Mouse (Mus musculus) midbrain, embryonic 10.5 days (tissue): ENCODE data around the gene Pcbp3. TPM values are rescaled to one million over a fixed set of nuclear protein-coding genes. Genes with fewer than 3 reads are reported as not detected.
A peak's percentile ranks its signal among the peaks of the same experiment; 100 is the strongest.
"Not testable (repeated sequence)": the region's sequence is repeated elsewhere in the genome, so short reads cannot be mapped to it uniquely, and the experiment has no call there.

Experiments
- DNase-seq: peaks from one replicate; pipeline ENCODE4 v3.0.0-alpha.2; 2017; ENCODE audit warnings: low spot score
- H3K27ac ChIP-seq: fragments of 300-500 bp; sonication (generic); replicated peaks from 2 replicates; pipeline ENCODE4 v1.5.1; 2016; ENCODE audit warnings: mild to moderate bottlenecking
- H3K27me3 ChIP-seq: fragments of 300-500 bp; sonication (generic); 2 replicates; pipeline ENCODE4 v1.6.1; 2016; ENCODE audit warnings: low read depth, mild to moderate bottlenecking; ENCODE audit not compliant: poor library complexity, severe bottlenecking
- H3K36me3 ChIP-seq: fragments of 300-500 bp; sonication (generic); 2 replicates; pipeline ENCODE4 v1.6.1; 2016; ENCODE audit warnings: mild to moderate bottlenecking, moderate library complexity
- H3K4me1 ChIP-seq: fragments of 300-500 bp; sonication (generic); 2 replicates; pipeline ENCODE4 v1.6.1; 2016
- H3K4me3 ChIP-seq: fragments of 300-500 bp; sonication (generic); 2 replicates; pipeline ENCODE4 v1.5.1; 2016; ENCODE audit warnings: mild to moderate bottlenecking, moderate library complexity
- H3K9me3 ChIP-seq: fragments of 300-500 bp; sonication (generic); replicated peaks from 2 replicates; pipeline ENCODE4 v1.6.1; 2016; ENCODE audit warnings: mild to moderate bottlenecking
- WGBS: fragments of 180-500 bp; shearing (Covaris S2); methylation state at CpG from one replicate; pipeline ENCODE4 v1.1.7; 2016; 5-methylcytosine and 5-hydroxymethylcytosine counted together
- polyA plus RNA-seq: library from polyadenylated mRNA; unstranded; fragments of >200 nt; fragmentation: Nextera tagmentation; extraction: Ambion mirVana; gene quantifications from 2 replicates; pipeline ENCODE4 v1.2.1, GENCODE M21; 2016

Pcbp3 gene
- 83.1 and 85.4 TPM in 2 replicates for polyA plus RNA-seq

- H3K27ac ChIP-seq, result peak within 1 kb of the TSS; percentile 86
- H3K4me1 ChIP-seq, result peaks cover 62% of the 10 kb centered on the region
- 1% methylated on average over 62 of the region's 62 CpGs for WGBS
Measured at GRCm38 (mm10) chr10:76961790-76962489, at the start of gene Pcbp3. Gene Pcbp3, minus strand, starts transcription at chr10:76961887.

DNA sequence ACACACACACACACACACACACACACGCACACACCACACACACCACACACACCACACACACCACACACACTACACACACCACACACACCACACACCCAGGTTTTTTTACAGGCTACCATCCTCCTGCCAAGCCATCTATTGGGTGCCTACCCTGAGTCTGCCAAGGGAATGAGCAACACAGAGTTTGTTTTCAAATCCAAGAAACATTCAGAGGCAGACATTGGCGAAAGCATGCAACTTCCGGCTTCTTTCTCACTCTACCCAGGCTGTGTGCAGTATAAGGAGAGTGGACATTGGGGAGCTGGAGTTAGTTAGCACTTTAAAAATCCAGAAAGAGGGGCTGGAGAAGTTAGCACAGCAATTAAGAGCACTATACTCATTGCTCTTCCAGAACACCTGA is 47.0 kb upstream of the Pcbp3 start:
- H3K27ac ChIP-seq, result peak overlapping the region; percentile 87
- H3K9me3 ChIP-seq, result no peaks in the 10 kb centered on the region
- 76% methylated on average over 3 of the region's 3 CpGs for WGBS
- no peaks in the 10 kb centered on the region for H3K27me3 ChIP-seq
- peaks cover 37% of the 10 kb centered on the region for H3K4me1 ChIP-seq
- no peak overlapping the region for H3K4me3 ChIP-seq
- no peak for DNase-seq
- H3K36me3 ChIP-seq, result no peaks in the 10 kb centered on the region

More at GRCm38 (mm10) chr10:76961790-76962489, at the start of gene Pcbp3:
- Histone ChIP-seq H3K9me3 (no peaks in the 10 kb centered on the region), H3K27me3 (no peaks in the 10 kb centered on the region; the same call in 1 of the 2 replicates), H3K4me3 (peak within 1 kb of the TSS; percentile 74), H3K36me3 (no peaks in the 10 kb centered on the region)
- DNase-seq, result peak; percentile 99

DNA sequence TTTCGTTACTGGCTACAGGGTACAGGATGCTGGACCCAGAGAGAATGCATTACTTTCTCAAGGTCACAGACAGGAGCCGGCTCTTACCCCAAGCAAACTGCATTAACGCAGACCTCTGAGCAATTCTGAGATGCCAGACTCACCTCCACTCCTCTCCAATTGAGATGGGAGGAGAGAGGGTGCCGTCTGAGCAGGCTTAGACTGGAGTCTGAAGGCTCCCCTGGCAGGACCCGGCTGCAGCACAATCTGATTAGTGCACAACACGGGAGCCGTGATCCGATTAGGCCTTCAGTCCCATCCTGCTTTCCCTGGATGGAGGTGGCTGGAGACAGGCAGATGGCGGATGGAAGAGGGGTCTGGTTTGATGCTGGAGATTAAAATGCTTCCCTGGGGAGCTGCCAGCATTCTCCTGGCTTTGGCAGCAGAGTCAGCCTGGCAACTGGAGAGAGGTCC is 46.4 kb upstream of the Pcbp3 start:
- Histone ChIP-seq H3K4me3 (peak overlapping the region; percentile 21; the same call in 1 of the 2 replicates), H3K36me3 (no peaks in the 10 kb centered on the region), H3K27ac (peak overlapping the region; percentile 87), H3K27me3 (no peaks in the 10 kb centered on the region), H3K9me3 (no peaks in the 10 kb centered on the region), H3K4me1 (peaks cover 37% of the 10 kb centered on the region)
- DNase-seq, result peak; percentile 74
- WGBS, result 21% methylated on average over 9 of the region's 9 CpGs

DNA sequence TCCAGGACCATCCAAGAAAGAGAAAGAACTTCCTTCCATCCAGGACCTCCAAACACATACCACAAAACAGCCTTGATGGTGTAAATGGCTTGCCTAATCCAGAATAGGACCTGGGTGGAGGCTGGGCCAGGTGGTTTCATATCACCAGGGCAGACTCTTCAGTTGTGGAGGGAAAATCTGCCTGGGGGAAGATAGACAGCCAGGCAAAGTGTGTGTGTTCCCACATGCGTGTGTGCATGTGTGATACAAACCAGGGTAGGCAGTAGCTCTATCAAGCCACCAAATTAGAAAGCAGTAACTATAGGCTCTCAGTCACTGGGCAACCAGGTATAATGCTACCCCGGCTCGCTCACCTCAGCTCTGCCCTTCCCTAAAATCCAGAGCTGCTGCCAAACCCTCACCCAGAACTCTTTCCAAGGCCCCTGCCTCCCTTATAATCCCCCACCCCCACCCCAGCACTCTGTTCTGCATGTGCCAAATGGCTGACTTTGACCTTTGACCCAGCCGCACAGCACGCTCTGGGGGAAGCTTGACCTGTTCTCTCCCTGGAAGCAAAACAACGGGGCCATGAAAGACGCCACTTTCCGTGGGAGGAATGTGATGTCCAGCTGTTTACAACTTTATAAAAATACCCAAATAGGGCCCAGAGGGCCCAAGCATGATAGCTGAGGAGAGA is 45.9 kb upstream of the Pcbp3 start:
- Histone ChIP-seq H3K4me3 (peak overlapping the region; percentile 21; the same call in 1 of the 2 replicates), H3K9me3 (no peaks in the 10 kb centered on the region), H3K27ac (peak overlapping the region; percentile 87), H3K36me3 (no peaks in the 10 kb centered on the region), H3K27me3 (no peaks in the 10 kb centered on the region), H3K4me1 (peaks cover 37% of the 10 kb centered on the region)
- DNase-seq, result peak; percentile 80
- WGBS, result 25% methylated on average over 8 of the region's 8 CpGs

GRCm38 (mm10) chr10:77004936-77005335 is 43.2 kb upstream of the Pcbp3 start:
- H3K27ac ChIP-seq, result peak overlapping the region; percentile 79
- DNase-seq, result peak; percentile 38
- 25% methylated on average over 7 of the region's 7 CpGs for WGBS

GRCm38 (mm10) chr10:76997759-76998513 is 36.2 kb upstream of the Pcbp3 start:
- no peak overlapping the region for H3K27ac ChIP-seq

More at GRCm38 (mm10) chr10:77004936-77005335, 43.2 kb upstream of the Pcbp3 start:
- H3K36me3 ChIP-seq, result no peaks in the 10 kb centered on the region
- no peaks in the 10 kb centered on the region for H3K9me3 ChIP-seq
- H3K4me1 ChIP-seq, result peaks cover 37% of the 10 kb centered on the region
- H3K4me3 ChIP-seq, result no peak overlapping the region
- no peaks in the 10 kb centered on the region for H3K27me3 ChIP-seq

GRCm38 (mm10) chr10:76992456-76992855 is 30.8 kb upstream of the Pcbp3 start:
- no peak overlapping the region for H3K27ac ChIP-seq
- H3K4me1 ChIP-seq, result 0 out of 2 replicates have a peak, but pooled peaks cover 5% of the 10 kb centered on the region
- no peaks in the 10 kb centered on the region for H3K36me3 ChIP-seq
- 62% methylated on average over 3 of the region's 3 CpGs for WGBS
- H3K27me3 ChIP-seq, result no peaks in the 10 kb centered on the region
- no peaks in the 10 kb centered on the region for H3K9me3 ChIP-seq
- no peak for DNase-seq
- no peak overlapping the region for H3K4me3 ChIP-seq

More at GRCm38 (mm10) chr10:76997759-76998513, 36.2 kb upstream of the Pcbp3 start:
- H3K9me3 ChIP-seq, result no peaks in the 10 kb centered on the region
- 82% methylated on average over 17 of the region's 17 CpGs for WGBS
- H3K4me1 ChIP-seq, result no peaks in the 10 kb centered on the region
- H3K36me3 ChIP-seq, result no peaks in the 10 kb centered on the region
- H3K27me3 ChIP-seq, result no peaks in the 10 kb centered on the region
- DNase-seq, result no peak
- H3K4me3 ChIP-seq, result no peak overlapping the region

- 0 out of 2 replicates have a peak, but pooled peaks cover 5% of the 10 kb centered on the region for H3K4me1 ChIP-seq
- H3K4me3 ChIP-seq, result no peak overlapping the region
- H3K27ac ChIP-seq, result no peak overlapping the region
- no peak for DNase-seq
- H3K9me3 ChIP-seq, result no peaks in the 10 kb centered on the region
- 88% methylated on average over 5 of the region's 5 CpGs for WGBS
- H3K36me3 ChIP-seq, result no peaks in the 10 kb centered on the region
- no peaks in the 10 kb centered on the region for H3K27me3 ChIP-seq
Measured at GRCm38 (mm10) chr10:76988586-76988985, 26.9 kb upstream of the Pcbp3 start.

DNA sequence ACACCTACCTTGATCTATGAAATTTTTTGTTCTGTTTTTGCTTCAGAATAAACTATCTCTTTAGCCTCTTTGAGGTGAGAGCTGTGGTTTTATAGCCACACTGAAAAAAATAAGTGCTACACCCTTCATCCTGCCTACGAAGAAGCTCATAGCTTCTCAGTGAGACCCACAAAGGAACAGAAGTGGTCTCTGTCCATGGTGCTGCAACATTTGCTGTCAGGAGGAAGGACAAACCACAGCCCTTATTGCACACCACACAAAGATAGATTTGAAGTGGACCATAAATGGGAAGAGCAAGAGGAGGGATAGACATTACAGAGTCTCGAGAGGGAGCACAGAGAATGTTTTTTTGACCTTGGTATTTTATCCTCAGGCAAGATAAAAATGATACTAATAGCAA is 16.4 kb upstream of the Pcbp3 start:
- Histone ChIP-seq H3K4me1 (peaks cover 19% of the 10 kb centered on the region), H3K4me3 (no peak overlapping the region), H3K27me3 (no peaks in the 10 kb centered on the region), H3K9me3 (no peaks in the 10 kb centered on the region), H3K36me3 (no peaks in the 10 kb centered on the region), H3K27ac (no peak overlapping the region)
- WGBS, result 58% methylated on average over 2 of the region's 2 CpGs
- DNase-seq, result no peak

DNA sequence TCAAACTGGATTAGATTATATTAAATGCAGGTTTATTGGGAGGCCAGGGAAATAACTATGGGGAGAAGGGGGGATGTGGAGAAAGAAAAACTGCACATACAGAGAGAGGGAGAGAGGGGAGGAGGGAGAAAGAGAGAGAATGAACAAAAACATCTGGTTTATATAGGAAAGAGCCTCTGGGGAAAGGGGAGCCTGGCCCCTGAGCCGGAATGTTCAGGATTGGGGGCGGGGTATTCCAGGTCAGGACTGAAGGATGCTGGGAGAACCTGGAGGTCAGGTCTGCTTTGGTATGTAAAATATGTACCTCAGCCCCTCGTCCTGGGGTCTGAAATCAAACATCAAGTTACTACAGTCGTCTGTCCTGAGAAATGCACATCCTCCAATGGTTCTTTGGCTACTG is 15.0 kb upstream of the Pcbp3 start:
- Histone ChIP-seq H3K36me3 (no peaks in the 10 kb centered on the region), H3K4me3 (no peak overlapping the region), H3K4me1 (peaks cover 21% of the 10 kb centered on the region), H3K27me3 (no peaks in the 10 kb centered on the region), H3K27ac (no peak overlapping the region), H3K9me3 (no peaks in the 10 kb centered on the region)
- no peak for DNase-seq
- WGBS, result 61% methylated on average over 4 of the region's 4 CpGs

GRCm38 (mm10) chr10:76973797-76974436 is 12.2 kb upstream of the Pcbp3 start:
- DNase-seq, result no peak
- 29% methylated on average over 15 of the region's 15 CpGs for WGBS
- Histone ChIP-seq H3K27me3 (no peaks in the 10 kb centered on the region), H3K36me3 (no peaks in the 10 kb centered on the region), H3K4me1 (peaks cover 21% of the 10 kb centered on the region), H3K9me3 (no peaks in the 10 kb centered on the region), H3K27ac (peak overlapping the region; percentile 42; the same call in 1 of the 2 replicates), H3K4me3 (peak overlapping the region; percentile 33)

GRCm38 (mm10) chr10:76972318-76972717 is 10.6 kb upstream of the Pcbp3 start:
- H3K36me3 ChIP-seq, H3K4me3 ChIP-seq, H3K27ac ChIP-seq, H3K9me3 ChIP-seq, H3K27me3 ChIP-seq, DNase-seq: not testable (repeated sequence)
- WGBS, result 78% methylated on average over 6 of the region's 6 CpGs
- peaks cover 21% of the 10 kb centered on the region for H3K4me1 ChIP-seq
